11 mouse cellular contexts compared by ENCODE assay signal in the genomic region with DNA sequence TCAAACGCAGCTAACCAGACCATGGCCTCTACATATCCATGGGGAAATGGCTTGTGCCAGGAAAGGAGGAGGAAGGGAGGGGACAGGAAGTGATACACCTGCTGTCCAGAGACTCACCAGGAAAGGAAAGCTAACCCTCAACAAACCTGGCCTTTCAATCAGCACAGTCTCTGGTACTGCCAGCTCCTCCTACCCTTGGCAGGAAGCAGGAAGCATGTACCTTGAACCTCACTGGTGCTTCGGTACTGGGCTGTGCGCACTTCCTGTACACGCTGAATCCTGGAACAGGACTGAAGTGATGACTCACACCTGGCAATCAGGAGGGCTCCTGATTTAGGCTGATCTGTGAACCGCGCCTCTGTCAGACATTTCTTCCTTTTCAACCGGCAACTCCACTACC. TPM values are rescaled to one million over a fixed set of nuclear protein-coding genes. Genes with fewer than 3 reads are reported as not detected.
DNase-seq lines count a peak whose midpoint lies in the region; ATAC-seq and TF ChIP-seq lines count a peak whose summit lies in the region.
"Had no signal": no experiment of that assay in that cellular context is flagged by ENCODE, and none has a peak within 500 bp of the region (broad histone marks: within the 10 kb centered on the region; RNA-seq: fewer than 3 reads in every experiment).

No protein-coding gene starts in this region.

- no peak for TF ChIP-seq CTCF in lung, postnatal 0 days (IDR thresholded peaks at IDR 0.05)
- no peak for TF ChIP-seq CTCF in forebrain, postnatal 0 days (IDR thresholded peaks at IDR 0.05; ENCODE audit: low read depth)

- no peak overlapping the region for H3K4me2 ChIP-seq in lung, postnatal 0 days (replicated peaks; ENCODE audit: low read depth, low read length)
- no peak overlapping the region for H3K4me2 ChIP-seq in heart, embryonic 13.5 days
- H3K4me2 ChIP-seq in stomach, embryonic 16.5 days (ENCODE audit: low read depth, low read length), result no peak overlapping the region
- no peak overlapping the region for H3K4me2 ChIP-seq in forebrain, postnatal 0 days (ENCODE audit: low read depth)
- H3K4me2 ChIP-seq: embryonic facial prominence, embryonic 15.5 days; midbrain, embryonic 15.5 days had no signal

- no peak for DNase-seq in cerebellum, postnatal 10 days
- DNase-seq in lung, postnatal 0 days (ENCODE audit: low spot score), result peak; percentile 13
- no peak for DNase-seq in lung, postnatal 4 days
- DNase-seq in forebrain, postnatal 0 days, result no peak
- DNase-seq in adrenal gland, postnatal 14 days, result no peak
- DNase-seq: gastrocnemius, postnatal 14 days had no signal

- 61% methylated on average over 7 of the region's 7 CpGs for WGBS in lung, postnatal 0 days
- 63% methylated on average over 7 of the region's 7 CpGs for WGBS in heart, embryonic 13.5 days
- 67% methylated on average over 7 of the region's 7 CpGs for WGBS in stomach, embryonic 16.5 days
- 90% methylated on average over 7 of the region's 7 CpGs for WGBS in forebrain, postnatal 0 days

- TF ChIP-seq EP300 in lung, postnatal 0 days (IDR thresholded peaks at IDR 0.05), result no peak

- H3K4me1 ChIP-seq in lung, postnatal 0 days (ENCODE audit: insufficient read depth, low read depth, low read length), result no peaks in the 10 kb centered on the region
- H3K4me1 ChIP-seq in heart, embryonic 13.5 days, result peaks cover 40% of the 10 kb centered on the region
- H3K4me1 ChIP-seq in stomach, embryonic 16.5 days (ENCODE audit: control insufficient read depth, insufficient read depth, low read length), result peaks cover 4% of the 10 kb centered on the region; the same call in 1 of the 2 replicates
- no peaks in the 10 kb centered on the region for H3K4me1 ChIP-seq in forebrain, postnatal 0 days (ENCODE audit: insufficient read depth)
- H3K4me1 ChIP-seq: midbrain, embryonic 15.5 days had no signal

- no peaks in the 10 kb centered on the region for H3K27me3 ChIP-seq in lung, postnatal 0 days (replicated peaks; ENCODE audit: insufficient read depth, low read length)
- H3K27me3 ChIP-seq in heart, embryonic 13.5 days (replicated peaks), result no peaks in the 10 kb centered on the region
- no peaks in the 10 kb centered on the region for H3K27me3 ChIP-seq in stomach, embryonic 16.5 days (ENCODE audit: control insufficient read depth, insufficient read depth, low read length)
- H3K27me3 ChIP-seq in forebrain, postnatal 0 days (ENCODE audit: insufficient read depth, low read length), result no peaks in the 10 kb centered on the region
- H3K27me3 ChIP-seq: embryonic facial prominence, embryonic 15.5 days; midbrain, embryonic 15.5 days had no signal

- ATAC-seq in cerebellum, adult (ENCODE audit: insufficient number of reproducible peaks, low FRiP score, low TSS enrichment), result peak; percentile 60; the same call in 1 of the 2 replicates
- ATAC-seq in lung, postnatal 0 days, result peak; percentile 61; the same call in 1 of the 2 replicates
- ATAC-seq in heart, embryonic 13.5 days (ENCODE audit: extremely low read depth, insufficient number of reproducible peaks, low FRiP score, low TSS enrichment), result no peak
- peak; percentile 63; the same call in 1 of the 2 replicates for ATAC-seq in stomach, embryonic 16.5 days (ENCODE audit: insufficient read depth, low FRiP score)
- no peak for ATAC-seq in forebrain, postnatal 0 days
- ATAC-seq: midbrain, embryonic 15.5 days had no signal

- H3K9me3 ChIP-seq in lung, postnatal 0 days (ENCODE audit: low read length), result no peaks in the 10 kb centered on the region
- no peaks in the 10 kb centered on the region for H3K9me3 ChIP-seq in heart, embryonic 13.5 days
- H3K9me3 ChIP-seq in stomach, embryonic 16.5 days (replicated peaks; ENCODE audit: control insufficient read depth, low read length), result no peaks in the 10 kb centered on the region
- H3K9me3 ChIP-seq in forebrain, postnatal 0 days (ENCODE audit: low read length), result no peaks in the 10 kb centered on the region
- H3K9me3 ChIP-seq: embryonic facial prominence, embryonic 15.5 days; midbrain, embryonic 15.5 days had no signal

- no peak overlapping the region for H3K27ac ChIP-seq in lung, postnatal 0 days (ENCODE audit: low read length)
- 0 out of 2 replicates have a peak overlapping the region, but pooled peaks have one; percentile 6 for H3K27ac ChIP-seq in heart, embryonic 13.5 days (replicated peaks)
- no peak overlapping the region for H3K27ac ChIP-seq in stomach, embryonic 16.5 days (ENCODE audit: low read length)
- H3K27ac ChIP-seq in forebrain, postnatal 0 days (ENCODE audit: low read depth, low read length), result no peak overlapping the region
- H3K27ac ChIP-seq: embryonic facial prominence, embryonic 15.5 days; midbrain, embryonic 15.5 days had no signal

- H3K4me3 ChIP-seq in lung, postnatal 0 days (ENCODE audit: low read depth, low read length), result no peak overlapping the region
- no peak overlapping the region for H3K4me3 ChIP-seq in heart, embryonic 13.5 days
- no peak overlapping the region for H3K4me3 ChIP-seq in stomach, embryonic 16.5 days (replicated peaks; ENCODE audit: low read length)
- no peak overlapping the region for H3K4me3 ChIP-seq in forebrain, postnatal 0 days (ENCODE audit: low read depth, low read length)
- H3K4me3 ChIP-seq: embryonic facial prominence, embryonic 15.5 days; midbrain, embryonic 15.5 days had no signal

- H3K9ac ChIP-seq in lung, postnatal 0 days (replicated peaks; ENCODE audit: low read depth), result no peak overlapping the region
- H3K9ac ChIP-seq in heart, embryonic 13.5 days, result no peak overlapping the region
- H3K9ac ChIP-seq in stomach, embryonic 16.5 days (ENCODE audit: low read length), result no peak overlapping the region
- no peak overlapping the region for H3K9ac ChIP-seq in forebrain, postnatal 0 days
- H3K9ac ChIP-seq: embryonic facial prominence, embryonic 15.5 days; midbrain, embryonic 15.5 days had no signal

- H3K36me3 ChIP-seq in lung, postnatal 0 days (ENCODE audit: insufficient read depth, low read length), result no peaks in the 10 kb centered on the region; the same call in 1 of the 2 replicates
- H3K36me3 ChIP-seq in heart, embryonic 13.5 days, result peaks cover 45% of the 10 kb centered on the region
- H3K36me3 ChIP-seq in stomach, embryonic 16.5 days (ENCODE audit: control insufficient read depth, insufficient read depth, low read length), result 0 out of 2 replicates have a peak, but pooled peaks cover 3% of the 10 kb centered on the region
- peaks cover 44% of the 10 kb centered on the region for H3K36me3 ChIP-seq in forebrain, postnatal 0 days (ENCODE audit: insufficient read depth)
- H3K36me3 ChIP-seq: embryonic facial prominence, embryonic 15.5 days had no signal

RNA-seq across cellular contexts. Expression of gene Pdlim1, which starts 35.9 kb away (rescaled TPM):
- 139 and 147 TPM in 2 replicates for polyA plus RNA-seq in lung, postnatal 0 days (2015; fragmentation: Nextera tagmentation; extraction: Ambion mirVana)
- polyA plus RNA-seq in heart, embryonic 13.5 days (2015; fragmentation: Nextera tagmentation; extraction: Ambion mirVana), result 247 and 281 TPM in 2 replicates
- polyA plus RNA-seq in stomach, embryonic 16.5 days (2015; fragmentation: Nextera tagmentation; extraction: Ambion mirVana), result 243 and 264 TPM in 2 replicates
- 1.4 and 2.8 TPM in 2 replicates for total RNA-seq in forebrain, postnatal 0 days (2014; rRNA removed)
- 6.6 and 7.0 TPM in 2 replicates for polyA plus RNA-seq in forebrain, postnatal 0 days (2015; fragmentation: Nextera tagmentation; extraction: Ambion mirVana)
- total RNA-seq in adrenal gland, postnatal 14 days (2021), result 48.1 and 49.2 TPM in 2 replicates

Comparison
In these comparisons a context has a peak if more than half of its experiments do, and no peak if none do; other contexts are left out.
1. ATAC-seq: peak in cerebellum, adult (single experiment), lung, postnatal 0 days (single experiment) and stomach, embryonic 16.5 days (single experiment); none in heart, embryonic 13.5 days (single experiment) and forebrain, postnatal 0 days (single experiment).
2. RNA of gene Pdlim1, which starts 35.9 kb away (polyA plus RNA-seq): 247 to 281 TPM in heart, embryonic 13.5 days, 243 to 264 TPM in stomach, embryonic 16.5 days and 139 to 147 TPM in lung, postnatal 0 days; 6.6 to 7.0 TPM in forebrain, postnatal 0 days; every median in the first group is over 10 times any median in the second.